8 mouse cellular contexts compared by ENCODE assay signal in the genomic region with DNA sequence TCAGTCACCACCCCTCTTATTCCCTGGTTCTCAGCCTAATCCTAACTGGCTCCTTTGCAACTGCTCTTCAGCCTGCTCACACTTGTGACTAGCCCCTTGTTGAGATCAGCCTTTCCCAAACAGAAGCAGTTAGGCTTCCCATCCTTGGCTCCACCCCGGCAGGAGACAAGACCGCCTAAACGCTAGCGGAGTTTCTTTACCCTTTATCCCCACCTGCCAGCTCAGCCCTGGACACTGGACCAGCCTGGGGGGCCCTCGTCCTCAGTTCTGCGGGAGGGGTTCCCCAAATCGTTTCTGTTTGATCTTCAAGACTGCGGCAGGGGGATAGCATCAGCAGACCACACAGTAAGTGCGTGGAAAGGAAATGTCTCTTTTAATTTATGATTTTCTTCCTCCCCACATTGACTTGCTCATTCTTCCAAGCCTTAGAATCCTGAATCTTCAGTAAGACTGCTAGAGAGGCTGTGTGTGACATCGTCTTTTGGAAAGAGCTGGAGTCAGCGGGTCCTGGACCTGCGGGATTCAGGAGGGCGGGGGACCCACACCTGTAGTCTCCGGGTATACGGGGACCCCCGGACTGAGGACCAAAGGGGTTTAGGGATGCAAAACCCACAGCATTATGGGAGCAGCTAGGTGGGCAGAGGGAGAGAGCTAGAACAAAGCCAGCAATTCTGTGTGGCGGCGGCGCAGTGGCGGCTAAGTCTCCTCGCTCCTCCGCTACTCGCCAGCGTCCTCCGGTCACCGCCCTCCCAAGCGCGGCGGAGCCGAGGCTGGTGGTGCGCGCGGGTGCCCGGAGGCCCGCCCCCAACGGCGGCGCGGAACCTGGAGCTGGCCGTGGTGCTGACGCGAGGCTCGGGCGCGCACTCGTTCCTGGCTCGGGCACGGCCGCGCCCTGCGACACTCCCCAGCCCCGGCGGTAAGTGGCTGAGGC. TPM values are rescaled to one million over a fixed set of nuclear protein-coding genes. Genes with fewer than 3 reads are reported as not detected.
A peak's percentile ranks its signal among the peaks of the same experiment; 100 is the strongest.
DNase-seq lines count a peak whose midpoint lies in the region.

A gene (plus strand): TSS at position 807 of the 931 bp plus-strand sequence.

- peak; percentile 70 to 71 for DNase-seq in adrenal gland, adult 18-20 months (ENCODE audit: low spot score in 2 of 2)
- peak; percentile 93 for DNase-seq in cerebellum, adult 9-11 months
- DNase-seq in frontal cortex, postnatal 14 days (ENCODE audit: low spot score in 2 of 2), result peak; percentile 49 to 73
- DNase-seq in kidney, adult 11 months, result peak; percentile 16
- DNase-seq in left cerebral cortex, postnatal 36 days (ENCODE audit: low spot score in 2 of 2), result peak; percentile 82 to 90
- peak; percentile 80 for DNase-seq in mesoderm, embryonic 11.5 days (ENCODE audit: low read depth, low spot score)
- peak; percentile 77 to 79 for DNase-seq in right cerebral cortex, postnatal 36 days (ENCODE audit: low spot score in 2 of 2)
- DNase-seq in adipocyte (ENCODE audit: low spot score), result no peak

- intact Hi-C loops in left cerebral cortex, postnatal 36 days (cut with DNase I), result no loop called here

RNA-seq across cellular contexts. Expression of the gene that starts here (rescaled TPM):
- under 1 TPM; 0.53 to 0.54 TPM for total RNA-seq in adrenal gland, adult 18-20 months (2021)
- total RNA-seq in left cerebral cortex, postnatal 36 days (2021), result 10 to 100 TPM; 24.9 to 28.5 TPM

Comparison
In these comparisons a context has a peak if more than half of its experiments do, and no peak if none do; other contexts are left out.
1. RNA of the gene that starts here (total RNA-seq): 24.9 to 28.5 TPM in left cerebral cortex, postnatal 36 days; 0.53 to 0.54 TPM in adrenal gland, adult 18-20 months; every median in the first group is over 10 times any median in the second.
2. Peak in DNase-seq in adrenal gland, adult 18-20 months; RNA of the gene not detected or under 1 TPM.